Mouse (Mus musculus): ENCODE data around the gene Mybpc3. TPM values are rescaled to one million over a fixed set of nuclear protein-coding genes. Genes with fewer than 3 reads are reported as not detected.

Mybpc3 gene
- polyA plus RNA-seq, 2 experiments: 0.12 to 0.29 TPM

- 72% methylated on average over 10 of the region's 10 CpGs for WGBS
- Histone ChIP-seq H3K9ac (ENCODE audit: low read depth, low read length, severe bottlenecking) (no peak overlapping the region), H3K9me3 (ENCODE audit: control insufficient read depth, low read length) (no peaks in the 10 kb centered on the region), H3K36me3 (ENCODE audit: control insufficient read depth, insufficient read depth, low read length) (no peaks in the 10 kb centered on the region), H3K4me3 (replicated peaks; ENCODE audit: low read length) (no peak overlapping the region), H3K4me2 (replicated peaks; ENCODE audit: low read depth, low read length, severe bottlenecking) (no peak overlapping the region), H3K4me1 (ENCODE audit: control insufficient read depth, insufficient read depth, low read length) (no peaks in the 10 kb centered on the region), H3K27me3 (ENCODE audit: control insufficient read depth, insufficient read depth, low read length) (no peaks in the 10 kb centered on the region), H3K27ac (replicated peaks; ENCODE audit: low read depth, low read length) (no peak overlapping the region)
- no peak for DNase-seq (ENCODE audit: low spot score)
- no peak for ATAC-seq (ENCODE audit: low FRiP score, low read depth)
- TF ChIP-seq POLR2A (IDR thresholded peaks at IDR 0.05; ENCODE audit: borderline replicate concordance, extremely low read depth, insufficient read depth, insufficient read length): no peak
Measured at GRCm38 (mm10) chr2:91113334-91113733, 4.6 kb upstream of the Mybpc3 start.

- no peaks in the 10 kb centered on the region for H3K27me3 ChIP-seq (ENCODE audit: control insufficient read depth, insufficient read depth, low read length)
- no peak overlapping the region for H3K4me3 ChIP-seq (replicated peaks; ENCODE audit: low read length)
- no peaks in the 10 kb centered on the region for H3K36me3 ChIP-seq (ENCODE audit: control insufficient read depth, insufficient read depth, low read length)
- H3K9me3 ChIP-seq (ENCODE audit: control insufficient read depth, low read length): no peaks in the 10 kb centered on the region
- DNase-seq (ENCODE audit: low spot score) (no peak), ATAC-seq (ENCODE audit: low FRiP score, low read depth) (no peak)
- H3K27ac ChIP-seq (replicated peaks; ENCODE audit: low read depth, low read length): no peak overlapping the region
- no peak overlapping the region for H3K9ac ChIP-seq (ENCODE audit: low read depth, low read length, severe bottlenecking)
- H3K4me1 ChIP-seq (ENCODE audit: control insufficient read depth, insufficient read depth, low read length): no peaks in the 10 kb centered on the region
- no peak overlapping the region for H3K4me2 ChIP-seq (replicated peaks; ENCODE audit: low read depth, low read length, severe bottlenecking)
- 78% methylated on average over 6 of the region's 6 CpGs for WGBS
- no peak for TF ChIP-seq POLR2A (IDR thresholded peaks at IDR 0.05; ENCODE audit: borderline replicate concordance, extremely low read depth, insufficient read depth, insufficient read length)
Measured at GRCm38 (mm10) chr2:91113852-91114251, 4.1 kb upstream of the Mybpc3 start.

- no peaks in the 10 kb centered on the region for H3K36me3 ChIP-seq (ENCODE audit: control insufficient read depth, insufficient read depth, low read length)
- peak; percentile 69; the same call in 1 of the 2 replicates for ATAC-seq (ENCODE audit: low FRiP score, low read depth)
- H3K9ac ChIP-seq (ENCODE audit: low read depth, low read length, severe bottlenecking): peak overlapping the region; percentile 73
- peak overlapping the region; percentile 90 for H3K4me2 ChIP-seq (replicated peaks; ENCODE audit: low read depth, low read length, severe bottlenecking)
- H3K9me3 ChIP-seq (ENCODE audit: control insufficient read depth, low read length): no peaks in the 10 kb centered on the region
- no peak overlapping the region for H3K27ac ChIP-seq (replicated peaks; ENCODE audit: low read depth, low read length)
- WGBS: 13% methylated on average over 39 of the region's 42 CpGs
- peak; percentile 84 for DNase-seq (ENCODE audit: low spot score)
- H3K4me1 ChIP-seq (ENCODE audit: control insufficient read depth, insufficient read depth, low read length): no peaks in the 10 kb centered on the region
- H3K27me3 ChIP-seq (ENCODE audit: control insufficient read depth, insufficient read depth, low read length): no peaks in the 10 kb centered on the region
- H3K4me3 ChIP-seq (replicated peaks; ENCODE audit: low read length): peak overlapping the region; percentile 45
- TF ChIP-seq POLR2A (IDR thresholded peaks at IDR 0.05; ENCODE audit: borderline replicate concordance, extremely low read depth, insufficient read depth, insufficient read length): no peak
Measured at GRCm38 (mm10) chr2:91114781-91115577, 3.0 kb upstream of the Mybpc3 start.

GRCm38 (mm10) chr2:91115578-91115970 is 2.4 kb upstream of the Mybpc3 start:
- TF ChIP-seq POLR2A (IDR thresholded peaks at IDR 0.05; ENCODE audit: borderline replicate concordance, extremely low read depth, insufficient read depth, insufficient read length): no peak
- no peak overlapping the region for H3K27ac ChIP-seq (replicated peaks; ENCODE audit: low read depth, low read length)
- H3K4me1 ChIP-seq (ENCODE audit: control insufficient read depth, insufficient read depth, low read length): no peaks in the 10 kb centered on the region
- ATAC-seq (ENCODE audit: low FRiP score, low read depth) (no peak), DNase-seq (ENCODE audit: low spot score) (no peak)
- WGBS: 37% methylated on average over 12 of the region's 12 CpGs
- peak overlapping the region; percentile 73 for H3K9ac ChIP-seq (ENCODE audit: low read depth, low read length, severe bottlenecking)
- H3K4me3 ChIP-seq (replicated peaks; ENCODE audit: low read length): peak overlapping the region; percentile 45
- peak overlapping the region; percentile 90 for H3K4me2 ChIP-seq (replicated peaks; ENCODE audit: low read depth, low read length, severe bottlenecking)
- H3K27me3 ChIP-seq (ENCODE audit: control insufficient read depth, insufficient read depth, low read length): no peaks in the 10 kb centered on the region
- H3K36me3 ChIP-seq (ENCODE audit: control insufficient read depth, insufficient read depth, low read length): no peaks in the 10 kb centered on the region
- no peaks in the 10 kb centered on the region for H3K9me3 ChIP-seq (ENCODE audit: control insufficient read depth, low read length)

- Histone ChIP-seq H3K4me2 (replicated peaks; ENCODE audit: low read depth, low read length, severe bottlenecking) (no peak overlapping the region), H3K27me3 (ENCODE audit: control insufficient read depth, insufficient read depth, low read length) (no peaks in the 10 kb centered on the region), H3K9ac (ENCODE audit: low read depth, low read length, severe bottlenecking) (no peak overlapping the region), H3K27ac (replicated peaks; ENCODE audit: low read depth, low read length) (no peak overlapping the region), H3K36me3 (ENCODE audit: control insufficient read depth, insufficient read depth, low read length) (no peaks in the 10 kb centered on the region), H3K4me3 (replicated peaks; ENCODE audit: low read length) (no peak overlapping the region), H3K9me3 (ENCODE audit: control insufficient read depth, low read length) (no peaks in the 10 kb centered on the region), H3K4me1 (ENCODE audit: control insufficient read depth, insufficient read depth, low read length) (no peaks in the 10 kb centered on the region)
- WGBS: 82% methylated on average over 5 of the region's 5 CpGs
- DNase-seq (ENCODE audit: low spot score) (no peak), ATAC-seq (ENCODE audit: low FRiP score, low read depth) (no peak)
- TF ChIP-seq POLR2A (IDR thresholded peaks at IDR 0.05; ENCODE audit: borderline replicate concordance, extremely low read depth, insufficient read depth, insufficient read length): no peak
Measured at GRCm38 (mm10) chr2:91116842-91117241, 1.1 kb upstream of the Mybpc3 start.

Data from limb, embryonic 14.5 days (tissue).